In the genomic region with DNA sequence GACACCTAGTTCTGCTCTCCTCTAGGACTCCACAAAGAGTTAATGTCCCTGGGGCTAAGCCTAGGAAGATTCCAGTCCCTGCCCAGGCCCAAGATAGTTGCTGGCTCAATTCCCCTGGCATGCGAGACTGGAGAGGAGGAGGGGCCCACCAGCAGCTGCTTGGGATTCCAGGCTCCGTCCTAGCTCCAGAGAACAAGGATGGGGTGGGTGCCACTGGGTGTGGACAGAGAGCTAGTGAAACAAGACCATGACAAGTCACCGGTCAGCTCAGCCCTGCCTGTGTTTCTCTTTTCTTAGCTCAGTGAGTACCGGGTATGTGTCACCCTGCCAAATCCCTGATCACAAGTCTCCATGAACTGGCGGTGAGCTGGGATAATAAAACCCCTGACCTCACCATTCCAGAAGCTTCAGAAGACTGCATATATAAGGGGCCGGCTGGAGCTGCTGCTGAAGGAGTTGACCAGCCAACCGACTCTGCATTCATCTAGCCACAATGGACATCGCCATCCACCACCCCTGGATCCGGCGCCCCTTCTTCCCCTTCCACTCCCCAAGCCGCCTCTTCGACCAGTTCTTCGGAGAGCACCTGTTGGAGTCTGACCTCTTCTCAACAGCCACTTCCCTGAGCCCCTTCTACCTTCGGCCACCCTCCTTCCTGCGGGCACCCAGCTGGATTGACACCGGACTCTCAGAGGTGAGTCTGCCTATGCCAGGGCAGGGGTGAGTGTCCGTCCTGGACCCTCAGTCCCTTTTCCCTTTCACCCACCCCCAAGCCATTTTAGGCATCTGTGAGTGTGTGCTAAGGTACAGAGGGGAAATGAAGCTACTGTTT, we compare ENCODE assay signal across 9 mouse cellular contexts. TPM values are rescaled to one million over a fixed set of nuclear protein-coding genes. Genes with fewer than 3 reads are reported as not detected.
DNase-seq lines count a peak whose midpoint lies in the region; ATAC-seq and TF ChIP-seq lines count a peak whose summit lies in the region.
"Had no signal": no experiment of that assay in that cellular context is flagged by ENCODE, and none has a peak within 500 bp of the region (broad histone marks: within the 10 kb centered on the region; RNA-seq: fewer than 3 reads in every experiment).

No protein-coding gene starts in this region.

- H3K27ac ChIP-seq in hindbrain, postnatal 0 days: no peak overlapping the region
- H3K27ac ChIP-seq in hindbrain, embryonic 14.5 days: no peak overlapping the region
- H3K27ac ChIP-seq in heart, embryonic 15.5 days: peak overlapping the region; percentile 100
- no peak overlapping the region for H3K27ac ChIP-seq in forebrain, embryonic 11.5 days (ENCODE audit: low read depth, low read length)

- no peak overlapping the region; the same call in 1 of the 2 replicates for H3K9ac ChIP-seq in hindbrain, postnatal 0 days (replicated peaks; ENCODE audit: low read length)
- H3K9ac ChIP-seq in hindbrain, embryonic 14.5 days: no peak overlapping the region
- H3K9ac ChIP-seq in heart, embryonic 15.5 days: peak overlapping the region; percentile 72
- no peak overlapping the region for H3K9ac ChIP-seq in forebrain, embryonic 11.5 days (ENCODE audit: low read length)

- H3K36me3 ChIP-seq in hindbrain, postnatal 0 days (ENCODE audit: insufficient read depth, low read length): no peaks in the 10 kb centered on the region
- H3K36me3 ChIP-seq in hindbrain, embryonic 14.5 days (replicated peaks; ENCODE audit: control insufficient read depth, insufficient read depth): no peaks in the 10 kb centered on the region
- peaks cover 9% of the 10 kb centered on the region for H3K36me3 ChIP-seq in heart, embryonic 15.5 days
- H3K36me3 ChIP-seq in forebrain, embryonic 11.5 days (ENCODE audit: control insufficient read depth, insufficient read depth, low read length): no peaks in the 10 kb centered on the region

- no peak for TF ChIP-seq CTCF in hindbrain, postnatal 0 days (IDR thresholded peaks at IDR 0.05; ENCODE audit: low read depth)

- H3K9me3 ChIP-seq in hindbrain, postnatal 0 days (ENCODE audit: low read length): no peaks in the 10 kb centered on the region
- no peaks in the 10 kb centered on the region for H3K9me3 ChIP-seq in hindbrain, embryonic 14.5 days (ENCODE audit: control insufficient read depth, low read length)
- no peaks in the 10 kb centered on the region for H3K9me3 ChIP-seq in heart, embryonic 15.5 days (replicated peaks)
- no peaks in the 10 kb centered on the region for H3K9me3 ChIP-seq in forebrain, embryonic 11.5 days (ENCODE audit: control insufficient read depth, low read length)

- DNase-seq in hindbrain, postnatal 0 days (ENCODE audit: low spot score): peak; percentile 62
- no peak for DNase-seq in hindbrain, embryonic 14.5 days (ENCODE audit: low spot score)
- peak; percentile 74 to 77 for DNase-seq in cerebellum, postnatal 25 days
- DNase-seq in layer of hippocampus, adult 8-10 months (ENCODE audit: low spot score in 2 of 2): peak; percentile 76 to 77
- DNase-seq in lung, postnatal 14 days: peak; percentile 86
- peak; percentile 84 for DNase-seq in urinary bladder, postnatal 14 days (ENCODE audit: low spot score)
- no peak for DNase-seq in forebrain, embryonic 11.5 days (ENCODE audit: low spot score)

- peak overlapping the region; percentile 16 for H3K4me2 ChIP-seq in hindbrain, postnatal 0 days (ENCODE audit: low read depth, low read length)
- H3K4me2 ChIP-seq in hindbrain, embryonic 14.5 days (replicated peaks): no peak overlapping the region
- peak overlapping the region; percentile 64 for H3K4me2 ChIP-seq in heart, embryonic 15.5 days
- H3K4me2 ChIP-seq in forebrain, embryonic 11.5 days (ENCODE audit: low read depth, low read length, severe bottlenecking): no peak overlapping the region

- H3K27me3 ChIP-seq in hindbrain, postnatal 0 days (ENCODE audit: insufficient read depth, low read length): no peaks in the 10 kb centered on the region
- H3K27me3 ChIP-seq in hindbrain, embryonic 14.5 days (ENCODE audit: control insufficient read depth, insufficient read depth, low read length): no peaks in the 10 kb centered on the region
- no peaks in the 10 kb centered on the region for H3K27me3 ChIP-seq in heart, embryonic 15.5 days
- no peaks in the 10 kb centered on the region for H3K27me3 ChIP-seq in forebrain, embryonic 11.5 days (ENCODE audit: control insufficient read depth, insufficient read depth, low read length)

- no peak overlapping the region for H3K4me3 ChIP-seq in hindbrain, postnatal 0 days (ENCODE audit: low read length)
- no peak overlapping the region for H3K4me3 ChIP-seq in hindbrain, embryonic 14.5 days (replicated peaks; ENCODE audit: low read length)
- H3K4me3 ChIP-seq in heart, embryonic 15.5 days: peak overlapping the region; percentile 71
- H3K4me3 ChIP-seq in forebrain, embryonic 11.5 days (ENCODE audit: low read depth, low read length): no peak overlapping the region

- H3K4me1 ChIP-seq in hindbrain, postnatal 0 days (ENCODE audit: insufficient read depth, low read length): peaks cover 9% of the 10 kb centered on the region
- no peaks in the 10 kb centered on the region; the same call in 1 of the 2 replicates for H3K4me1 ChIP-seq in hindbrain, embryonic 14.5 days (replicated peaks; ENCODE audit: control insufficient read depth, insufficient read depth, low read length)
- H3K4me1 ChIP-seq in heart, embryonic 15.5 days (replicated peaks): peaks cover 27% of the 10 kb centered on the region
- H3K4me1 ChIP-seq in forebrain, embryonic 11.5 days (replicated peaks; ENCODE audit: control insufficient read depth, insufficient read depth, low read length): no peaks in the 10 kb centered on the region

- 64% methylated on average over 17 of the region's 17 CpGs for WGBS in hindbrain, postnatal 0 days
- 70% methylated on average over 17 of the region's 17 CpGs for WGBS in hindbrain, embryonic 14.5 days
- 25% methylated on average over 17 of the region's 17 CpGs for WGBS in heart, embryonic 15.5 days
- WGBS in forebrain, embryonic 11.5 days: 81% methylated on average over 17 of the region's 17 CpGs

- ATAC-seq in hindbrain, postnatal 0 days: peak; percentile 83
- no peak for ATAC-seq in hindbrain, embryonic 14.5 days (ENCODE audit: low FRiP score)
- peak; percentile 90 for ATAC-seq in heart, embryonic 15.5 days (replicated peaks; ENCODE audit: insufficient number of reproducible peaks, insufficient read depth, low FRiP score, low read depth)
- no peak for ATAC-seq in forebrain, embryonic 11.5 days (replicated peaks; ENCODE audit: low FRiP score)

RNA-seq across cellular contexts. Expression of a gene that starts 0.8 kb away (rescaled TPM):
- 5.4 TPM in 1 of 2 replicates, not detected in the other for total RNA-seq in hindbrain, postnatal 0 days (2014; rRNA removed)
- polyA plus RNA-seq in hindbrain, postnatal 0 days (2015; fragmentation: Nextera tagmentation; extraction: Ambion mirVana): 2.2 and 2.9 TPM in 2 replicates
- 0.83 and 1.8 TPM in 2 replicates for polyA plus RNA-seq in hindbrain, embryonic 14.5 days (2014; fragmentation: Nextera tagmentation; extraction: Ambion mirVana)
- 236 and 268 TPM in 2 replicates for polyA plus RNA-seq in heart, embryonic 15.5 days (2015; fragmentation: Nextera tagmentation; extraction: Ambion mirVana)
- 1 to 10 TPM in 2 of 4 experiments, under 1 TPM in 1, not detected in 1; 0.91 to 2.1 (median 1.5) TPM for total RNA-seq in layer of hippocampus, adult 8-10 months (2022)
- 0.73 TPM in 1 of 2 replicates, not detected in the other for polyA plus RNA-seq in forebrain, embryonic 11.5 days (2014; fragmentation: Nextera tagmentation; extraction: Ambion mirVana)
- total RNA-seq: MEL had no signal

RNA-seq across cellular contexts. Expression of a gene that starts 1.9 kb away (rescaled TPM):
- 8.7 and 9.1 TPM in 2 replicates for total RNA-seq in hindbrain, postnatal 0 days (2014; rRNA removed)
- polyA plus RNA-seq in hindbrain, postnatal 0 days (2015; fragmentation: Nextera tagmentation; extraction: Ambion mirVana): 31.2 and 31.4 TPM in 2 replicates
- 11.9 and 14.9 TPM in 2 replicates for polyA plus RNA-seq in hindbrain, embryonic 14.5 days (2014; fragmentation: Nextera tagmentation; extraction: Ambion mirVana)
- 978 and 1,330 TPM in 2 replicates for polyA plus RNA-seq in heart, embryonic 15.5 days (2015; fragmentation: Nextera tagmentation; extraction: Ambion mirVana)
- total RNA-seq in layer of hippocampus, adult 8-10 months (2022): 100 to 1,000 TPM; 136 to 196 (median 167) TPM
- 5.5 and 6.0 TPM in 2 replicates for polyA plus RNA-seq in forebrain, embryonic 11.5 days (2014; fragmentation: Nextera tagmentation; extraction: Ambion mirVana)
- total RNA-seq: MEL had no signal

RNA-seq across cellular contexts. Expression of a gene that starts 6.7 kb away (rescaled TPM):
- total RNA-seq in hindbrain, postnatal 0 days (2014; rRNA removed): 0.79 and 2.4 TPM in 2 replicates
- 2.7 and 3.0 TPM in 2 replicates for polyA plus RNA-seq in hindbrain, postnatal 0 days (2015; fragmentation: Nextera tagmentation; extraction: Ambion mirVana)
- polyA plus RNA-seq in hindbrain, embryonic 14.5 days (2014; fragmentation: Nextera tagmentation; extraction: Ambion mirVana): 1.7 and 2.1 TPM in 2 replicates
- polyA plus RNA-seq in heart, embryonic 15.5 days (2015; fragmentation: Nextera tagmentation; extraction: Ambion mirVana): 8.7 and 9.2 TPM in 2 replicates
- total RNA-seq in layer of hippocampus, adult 8-10 months (2022): 1 to 10 TPM in 3 of 4 experiments, under 1 TPM in 1; 0.96 to 2.3 (median 1.8) TPM
- polyA plus RNA-seq in forebrain, embryonic 11.5 days (2014; fragmentation: Nextera tagmentation; extraction: Ambion mirVana): 0.79 and 2.3 TPM in 2 replicates
- total RNA-seq: MEL had no signal

RNA-seq across cellular contexts. Expression of a gene that starts 13.7 kb away (rescaled TPM):
- total RNA-seq in hindbrain, postnatal 0 days (2014; rRNA removed): 40.3 and 50.7 TPM in 2 replicates
- 24.4 and 26.0 TPM in 2 replicates for polyA plus RNA-seq in hindbrain, postnatal 0 days (2015; fragmentation: Nextera tagmentation; extraction: Ambion mirVana)
- polyA plus RNA-seq in hindbrain, embryonic 14.5 days (2014; fragmentation: Nextera tagmentation; extraction: Ambion mirVana): 35.3 and 37.2 TPM in 2 replicates
- 9.1 and 9.2 TPM in 2 replicates for polyA plus RNA-seq in heart, embryonic 15.5 days (2015; fragmentation: Nextera tagmentation; extraction: Ambion mirVana)
- total RNA-seq in layer of hippocampus, adult 8-10 months (2022): 100 to 1,000 TPM in 2 of 4 experiments, 10 to 100 TPM in 2; 67.3 to 107 (median 93.0) TPM
- 18.1 and 19.5 TPM in 2 replicates for polyA plus RNA-seq in forebrain, embryonic 11.5 days (2014; fragmentation: Nextera tagmentation; extraction: Ambion mirVana)
- total RNA-seq: MEL had no signal

RNA-seq across cellular contexts. Expression of a gene that starts 15.0 kb away (rescaled TPM):
- total RNA-seq in hindbrain, postnatal 0 days (2014; rRNA removed): 8.9 and 11.7 TPM in 2 replicates
- polyA plus RNA-seq in hindbrain, postnatal 0 days (2015; fragmentation: Nextera tagmentation; extraction: Ambion mirVana): 9.6 and 12.0 TPM in 2 replicates
- 10.1 and 10.7 TPM in 2 replicates for polyA plus RNA-seq in hindbrain, embryonic 14.5 days (2014; fragmentation: Nextera tagmentation; extraction: Ambion mirVana)
- 7.6 and 10.2 TPM in 2 replicates for polyA plus RNA-seq in heart, embryonic 15.5 days (2015; fragmentation: Nextera tagmentation; extraction: Ambion mirVana)
- total RNA-seq in layer of hippocampus, adult 8-10 months (2022): 10 to 100 TPM in 1 of 4 experiments, 1 to 10 TPM in 3; 5.4 to 10.9 (median 6.7) TPM
- 12.6 and 14.0 TPM in 2 replicates for polyA plus RNA-seq in forebrain, embryonic 11.5 days (2014; fragmentation: Nextera tagmentation; extraction: Ambion mirVana)

Comparison
In these comparisons a context has a peak if more than half of its experiments do, and no peak if none do; other contexts are left out.
1. ATAC-seq: peak in hindbrain, postnatal 0 days (single experiment) and heart, embryonic 15.5 days (single experiment); none in hindbrain, embryonic 14.5 days (single experiment) and forebrain, embryonic 11.5 days (single experiment).
2. DNase-seq: peak in hindbrain, postnatal 0 days (single experiment), cerebellum, postnatal 25 days (2 of 2), layer of hippocampus, adult 8-10 months (2 of 2), lung, postnatal 14 days (single experiment) and urinary bladder, postnatal 14 days (single experiment); none in hindbrain, embryonic 14.5 days (single experiment) and forebrain, embryonic 11.5 days (single experiment).
3. H3K4me2 ChIP-seq: peak in hindbrain, postnatal 0 days (single experiment) and heart, embryonic 15.5 days (single experiment); none in hindbrain, embryonic 14.5 days (single experiment) and forebrain, embryonic 11.5 days (single experiment).
4. RNA of a gene that starts 0.8 kb away (polyA plus RNA-seq): 236 to 268 TPM in heart, embryonic 15.5 days; 2.2 to 2.9 TPM in hindbrain, postnatal 0 days, 0.83 to 1.8 TPM in hindbrain, embryonic 14.5 days and 0.73 TPM in forebrain, embryonic 11.5 days; every median in the first group is over 10 times any median in the second.
5. RNA of a gene that starts 1.9 kb away (polyA plus RNA-seq): 978 to 1,330 TPM in heart, embryonic 15.5 days; 31.2 to 31.4 TPM in hindbrain, postnatal 0 days, 11.9 to 14.9 TPM in hindbrain, embryonic 14.5 days and 5.5 to 6.0 TPM in forebrain, embryonic 11.5 days; every median in the first group is over 10 times any median in the second.